Mouse (Mus musculus): Measurements from ENCODE around the gene Cpn1. TPM values are rescaled to one million over a fixed set of nuclear protein-coding genes. Genes with fewer than 3 reads are reported as not detected.

The Cpn1 gene
- polyA plus RNA-seq, 1 experiment, result not detected

GRCm38 (mm10) chr19:43927967-43928366, 58.4 kb downstream of the Cpn1 start:
- TF ChIP-seq GATA1 (IDR thresholded peaks at IDR 0.05; ENCODE audit: low read length), result no peak

DNA sequence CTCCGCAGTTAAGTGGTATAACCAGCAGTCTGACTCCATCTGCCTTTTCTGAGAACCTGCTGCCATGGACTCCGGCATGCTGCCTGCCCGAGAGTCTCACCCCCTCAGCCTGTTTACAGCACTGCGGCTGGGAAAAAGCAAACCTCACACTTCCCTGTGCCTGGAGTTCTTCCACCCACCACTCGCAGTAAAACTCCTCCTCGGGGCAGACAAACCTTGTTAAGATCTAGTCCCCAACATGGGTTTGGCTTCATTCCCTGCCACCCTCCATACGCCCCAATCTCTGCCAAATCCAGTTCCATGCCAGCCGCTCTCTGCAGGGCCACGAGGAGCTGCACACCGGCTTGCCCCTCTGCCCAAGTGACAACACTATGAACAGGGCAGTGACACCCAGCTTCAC, 59.3 kb downstream of the Cpn1 start:
- TF ChIP-seq GATA1 (IDR thresholded peaks at IDR 0.05; ENCODE audit: low read length), result no peak

DNA sequence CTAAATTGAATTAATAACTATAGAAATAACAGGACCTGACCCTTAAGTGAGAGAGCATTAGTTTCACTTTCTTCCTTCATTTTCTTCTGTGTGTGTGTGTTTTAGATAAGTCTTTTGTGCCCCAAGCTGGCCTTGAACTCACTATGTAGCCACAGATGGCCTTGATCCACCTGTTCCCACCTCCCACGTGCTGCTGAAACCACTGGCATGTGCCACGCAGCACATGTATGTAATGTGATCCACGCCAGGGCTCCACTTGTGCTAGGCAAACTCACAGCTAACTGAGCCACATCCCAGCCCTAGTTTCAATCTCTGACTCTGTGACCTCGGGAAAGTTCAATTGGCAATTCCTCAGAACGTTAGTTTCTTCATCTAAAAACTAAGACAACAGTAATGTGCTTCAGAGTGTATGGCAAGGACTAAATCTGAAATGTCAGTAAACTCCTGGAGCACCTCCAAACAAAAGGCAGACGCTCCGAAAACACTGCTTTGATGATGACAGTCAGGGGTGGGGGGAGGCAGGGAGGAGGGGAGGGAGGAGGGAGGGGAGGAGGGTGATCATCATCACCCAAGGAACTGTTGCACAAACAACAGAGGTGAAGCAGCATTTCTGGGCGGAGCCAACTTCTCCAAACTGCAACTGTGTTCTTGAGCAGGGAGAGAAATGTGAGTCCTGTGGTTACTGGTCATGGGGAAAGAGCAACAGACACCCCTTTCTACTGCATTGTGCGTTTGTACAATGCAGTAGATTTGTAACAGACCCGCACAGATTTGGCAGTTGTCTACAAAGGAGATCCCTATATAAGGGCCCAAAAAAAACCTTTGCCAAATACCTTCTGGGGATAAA, 60.0 kb downstream of the Cpn1 start:
- no peak for TF ChIP-seq GATA1 (IDR thresholded peaks at IDR 0.05; ENCODE audit: low read length)

GRCm38 (mm10) chr19:43924361-43924760, 62.0 kb downstream of the Cpn1 start:
- no peak for TF ChIP-seq GATA1 (IDR thresholded peaks at IDR 0.05; ENCODE audit: low read length)

GRCm38 (mm10) chr19:43922963-43923362, 63.4 kb downstream of the Cpn1 start:
- TF ChIP-seq GATA1 (IDR thresholded peaks at IDR 0.05; ENCODE audit: low read length), result no peak

GRCm38 (mm10) chr19:43921410-43921809, 64.9 kb downstream of the Cpn1 start:
- TF ChIP-seq GATA1 (IDR thresholded peaks at IDR 0.05; ENCODE audit: low read length), result no peak

- no peak for TF ChIP-seq GATA1 (IDR thresholded peaks at IDR 0.05; ENCODE audit: low read length)
Observed at GRCm38 (mm10) chr19:43920453-43921300, 65.7 kb downstream of the Cpn1 start.

- TF ChIP-seq GATA1 (IDR thresholded peaks at IDR 0.05; ENCODE audit: low read length), result no peak
Observed at GRCm38 (mm10) chr19:43919841-43920240, 66.5 kb downstream of the Cpn1 start.

- no peak for TF ChIP-seq GATA1 (IDR thresholded peaks at IDR 0.05; ENCODE audit: low read length)
Observed at GRCm38 (mm10) chr19:43918834-43919233, 67.5 kb downstream of the Cpn1 start.

DNA sequence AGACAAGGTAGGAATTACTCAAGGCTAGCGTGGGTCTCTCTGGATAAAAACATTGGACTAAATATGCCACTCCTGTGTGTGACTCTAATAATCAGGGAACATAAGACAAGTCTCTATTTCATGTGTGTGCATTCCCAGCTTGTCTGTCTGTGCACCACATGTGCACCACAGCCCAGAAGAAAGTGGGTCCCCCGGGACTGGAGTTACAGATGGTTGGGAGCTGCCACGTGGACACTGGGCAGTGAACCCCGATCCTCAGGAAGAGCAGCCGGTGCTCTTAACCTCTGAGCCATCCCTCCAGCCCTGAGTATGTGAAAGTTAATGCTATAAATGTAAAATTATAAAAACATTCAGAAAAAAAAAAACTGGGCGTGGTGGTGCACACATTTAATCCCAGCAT, 68.6 kb downstream of the Cpn1 start:
- no peak for TF ChIP-seq GATA1 (IDR thresholded peaks at IDR 0.05; ENCODE audit: low read length)

GRCm38 (mm10) chr19:43917406-43917691, 69.0 kb downstream of the Cpn1 start:
- no peak for TF ChIP-seq GATA1 (IDR thresholded peaks at IDR 0.05; ENCODE audit: low read length)

DNA sequence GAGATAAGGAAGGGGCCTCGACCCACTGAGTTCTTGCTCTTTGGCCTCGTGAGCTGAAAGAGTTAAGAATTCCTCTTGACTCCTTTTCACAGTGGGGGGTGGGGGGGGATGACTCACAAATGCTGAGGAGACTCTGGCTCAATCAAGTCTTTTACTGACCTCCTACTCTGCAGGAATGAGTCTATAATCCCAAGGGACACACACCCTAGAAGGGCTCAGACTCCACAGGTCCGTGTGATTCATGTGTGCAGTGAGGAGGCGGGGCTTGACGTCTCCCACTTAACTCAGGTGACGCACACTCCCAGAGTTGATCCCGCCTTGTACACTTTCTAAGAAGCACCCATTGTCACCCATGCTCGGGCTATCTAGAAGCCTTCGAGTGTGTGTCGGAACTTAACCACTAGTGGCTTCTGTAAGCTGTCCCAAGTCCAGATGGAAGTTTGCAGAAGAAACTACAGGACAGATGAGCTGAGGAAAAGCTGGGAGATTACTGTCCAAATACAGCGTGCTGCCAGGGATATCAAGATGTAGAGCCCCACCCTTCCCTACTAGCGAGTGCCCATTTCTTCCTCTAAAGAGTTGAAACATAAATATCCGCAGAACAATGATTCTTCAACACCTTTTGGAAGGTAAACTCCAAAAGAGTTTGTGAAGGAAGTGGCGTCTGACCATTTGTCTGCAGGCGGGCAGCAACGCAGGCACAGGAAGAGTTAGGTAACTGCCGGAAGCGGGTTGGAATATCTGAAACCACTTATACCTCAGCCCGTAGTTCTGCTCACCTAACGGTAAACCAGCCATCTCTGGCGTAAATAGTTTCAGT, 69.6 kb downstream of the Cpn1 start:
- no peak for TF ChIP-seq GATA1 (IDR thresholded peaks at IDR 0.05; ENCODE audit: low read length)

DNA sequence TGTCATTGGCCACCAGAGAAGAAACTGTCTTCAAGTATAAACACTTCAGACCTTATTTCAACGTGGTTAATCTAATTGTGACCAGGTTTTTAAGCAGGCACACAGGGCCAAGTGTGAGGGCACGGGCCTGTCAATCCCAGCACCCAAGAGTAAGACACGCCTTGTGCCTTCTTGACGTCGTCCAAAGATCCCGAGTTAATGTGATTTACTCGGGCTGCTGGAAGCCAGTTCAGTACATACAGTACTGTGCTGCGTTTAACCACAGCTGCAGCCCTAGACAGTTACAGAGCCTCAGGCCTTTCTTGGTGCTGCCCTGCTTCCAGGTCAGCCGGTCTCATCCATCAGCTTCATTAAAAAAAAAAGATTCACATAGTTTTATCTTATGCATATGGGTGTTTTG, 70.9 kb downstream of the Cpn1 start:
- TF ChIP-seq GATA1 (IDR thresholded peaks at IDR 0.05; ENCODE audit: low read length), result no peak

GRCm38 (mm10) chr19:43914986-43915385, 71.4 kb downstream of the Cpn1 start:
- TF ChIP-seq GATA1 (IDR thresholded peaks at IDR 0.05; ENCODE audit: low read length), result no peak

DNA sequence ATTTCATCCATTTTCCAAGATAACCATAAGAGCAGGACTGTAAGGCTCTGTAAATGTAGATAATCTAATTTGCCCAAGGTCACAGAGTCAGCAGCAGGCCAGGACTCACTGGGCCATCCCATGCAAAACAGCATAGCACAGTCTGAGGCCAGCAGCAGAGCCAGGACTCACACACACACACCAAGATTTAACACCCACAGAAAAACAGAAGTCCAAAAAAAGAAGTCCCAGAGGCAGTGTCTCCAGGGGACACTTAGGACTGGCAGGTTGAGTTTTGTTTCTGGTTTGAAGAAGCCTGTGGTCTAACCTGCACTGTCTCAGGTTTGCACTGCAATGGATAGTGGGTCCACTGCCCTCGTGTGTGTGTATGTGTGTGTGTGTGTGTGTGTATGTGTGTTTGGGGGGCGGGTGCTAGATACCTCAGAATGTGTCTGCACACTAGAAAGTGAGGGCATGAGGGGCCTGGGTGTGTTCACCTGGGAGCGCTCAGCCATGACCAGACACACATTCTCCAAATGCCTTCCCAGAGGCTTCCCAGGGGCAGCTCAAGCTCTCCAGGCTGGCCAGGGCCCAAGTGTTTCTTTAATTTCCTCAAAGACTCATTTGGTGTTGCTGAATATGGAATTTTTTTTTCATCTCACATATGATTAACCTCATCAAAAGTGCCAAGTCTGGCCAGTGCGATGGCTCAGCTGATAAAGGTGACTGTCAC, 73.4 kb downstream of the Cpn1 start:
- TF ChIP-seq GATA1 (IDR thresholded peaks at IDR 0.05; ENCODE audit: low read length), result no peak

Data from G1E-ER4 (cell line).